Mouse (Mus musculus) heart, adult 8-10 months (tissue): Measurements from ENCODE around the gene Topaz1. TPM values are rescaled to one million over a fixed set of nuclear protein-coding genes. Genes with fewer than 3 reads are reported as not detected.
A peak's percentile ranks its signal among the peaks of the same experiment; 100 is the strongest.

ENCODE experiments used
- DNase-seq: peaks from one replicate; pipeline ENCODE4 v3.0.0; 2022; ENCODE audit warnings: low spot score
- total RNA-seq, 4 experiments: library from RNA; stranded (reverse); gene quantifications; 2 replicates each; pipeline ENCODE4 v1.2.4; 2022

The Topaz1 gene
- not detected for total RNA-seq

DNA sequence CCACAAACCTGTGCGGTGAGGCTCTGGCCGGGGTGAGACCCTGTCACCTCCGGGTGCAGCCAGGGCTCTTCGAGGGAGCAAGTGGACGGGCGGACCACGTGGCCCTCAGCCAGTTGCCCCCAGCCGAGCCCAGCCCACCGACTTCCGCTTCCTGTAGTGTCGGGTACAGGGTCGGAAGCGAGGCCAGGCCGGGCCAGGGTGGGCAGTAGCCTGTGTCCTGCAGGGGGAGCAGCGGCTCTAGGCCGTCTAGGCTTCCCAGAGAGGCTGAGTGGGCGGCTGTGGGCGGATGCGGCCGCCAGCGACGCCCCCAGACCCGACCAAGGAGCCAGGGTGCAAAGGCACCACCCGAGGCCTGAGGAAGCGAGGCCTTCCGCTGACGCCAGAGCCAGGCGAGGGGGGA is at the start of gene Topaz1:
Topaz1 (plus strand) TSS at position 287 of the 400 bp plus-strand sequence.
- no peak for DNase-seq

DNA sequence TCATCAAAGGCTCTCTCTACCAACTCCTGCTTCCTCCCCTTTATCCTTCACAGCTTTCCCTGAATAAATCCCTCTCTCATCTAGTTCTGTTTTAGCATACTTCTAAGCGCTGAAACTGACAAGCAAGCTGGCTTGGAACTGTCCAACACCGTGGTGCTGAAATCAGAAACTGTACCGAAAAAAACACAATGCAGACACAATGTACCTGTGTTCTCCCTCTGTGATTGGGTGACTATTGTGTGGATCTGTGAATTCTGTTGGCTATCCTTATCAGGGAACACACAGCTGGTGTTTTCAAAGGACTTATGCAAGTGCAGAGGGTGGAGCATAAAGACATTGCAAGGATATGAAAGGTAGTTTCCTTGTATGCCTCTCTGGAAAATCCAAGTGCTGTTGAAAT is 45.3 kb upstream of the Topaz1 start:
- DNase-seq = no peak

GRCm38 (mm10) chr9:122713836-122714235 is 33.3 kb upstream of the Topaz1 start:
- no peak for DNase-seq

DNA sequence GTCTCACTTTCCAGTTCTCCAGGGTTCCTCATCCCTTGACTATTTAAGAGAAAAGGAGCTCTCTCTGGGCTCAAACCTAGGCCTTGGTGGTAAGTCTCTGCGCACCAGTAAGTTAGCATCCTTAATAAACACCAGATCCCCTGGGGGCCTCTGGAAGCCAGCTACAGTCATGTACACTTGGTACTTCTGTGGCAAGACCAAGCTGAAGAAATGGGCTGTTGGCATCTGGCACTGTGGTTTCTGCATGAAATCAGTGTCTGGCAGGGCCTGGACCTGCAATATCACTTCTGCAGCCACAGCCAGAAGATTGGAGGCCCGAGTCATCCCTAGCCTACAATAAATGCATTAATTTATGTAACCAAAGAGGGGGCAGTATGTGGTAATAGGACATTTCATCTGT is 32.1 kb upstream of the Topaz1 start:
- DNase-seq = no peak

DNA sequence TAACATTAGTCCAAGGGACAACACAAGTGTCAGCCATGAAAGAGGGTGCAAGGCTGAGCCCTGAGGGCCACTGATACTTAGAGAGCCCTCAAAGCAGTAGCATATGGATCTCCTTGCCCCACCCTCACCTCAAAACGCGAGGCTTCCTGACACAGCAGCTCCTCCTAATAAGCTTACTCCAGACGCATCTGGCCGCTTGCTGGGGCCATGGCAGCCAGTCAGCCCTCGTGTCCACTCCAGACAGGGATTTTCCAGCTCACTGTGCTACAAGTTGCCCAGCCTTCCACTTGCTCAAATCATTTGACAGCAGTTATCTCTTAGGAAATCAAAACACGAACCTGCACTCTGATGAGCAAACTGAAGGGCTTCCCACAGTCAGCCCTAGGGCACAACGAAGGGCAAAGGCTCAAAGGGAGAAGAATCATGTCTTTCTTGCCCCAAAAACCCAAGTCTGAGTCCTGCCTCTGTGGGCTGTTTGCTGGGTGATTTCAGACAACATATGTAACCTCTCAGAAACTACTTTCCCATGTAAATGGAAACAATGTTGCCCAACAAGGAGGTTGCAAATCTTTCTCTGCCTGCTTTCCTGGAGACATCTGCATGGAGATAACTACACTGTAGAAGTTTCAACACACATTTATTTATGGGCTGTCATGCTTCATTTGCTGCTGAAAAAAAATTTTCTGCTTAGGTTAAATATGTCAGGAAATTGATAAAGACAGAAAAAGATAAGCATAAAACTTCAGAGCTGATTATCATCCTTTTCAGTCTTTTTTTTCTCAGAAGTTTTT is 30.8 kb upstream of the Topaz1 start:
- no peak for DNase-seq

DNA sequence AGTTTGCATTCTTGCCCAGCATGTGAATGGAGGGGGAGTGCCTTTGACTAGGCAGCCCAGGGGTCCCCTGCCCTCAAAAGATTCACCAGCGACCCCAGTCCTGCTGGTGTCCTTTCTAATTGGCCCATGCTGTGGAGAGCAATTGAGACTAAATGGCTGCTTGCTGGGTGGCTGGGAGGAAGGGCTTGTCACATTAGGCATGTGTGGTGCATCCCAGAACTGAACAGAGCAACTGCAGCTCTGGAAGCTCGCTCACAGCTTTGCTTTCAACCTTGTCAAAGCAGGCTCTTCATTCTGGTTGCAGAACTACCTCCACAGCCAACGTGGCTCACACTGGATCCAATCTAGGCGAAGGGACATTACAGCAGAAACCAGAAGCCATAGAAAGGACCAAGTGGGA is 24.9 kb upstream of the Topaz1 start:
- DNase-seq = no peak

GRCm38 (mm10) chr9:122725046-122725765 is 21.9 kb upstream of the Topaz1 start:
- DNase-seq = no peak

DNA sequence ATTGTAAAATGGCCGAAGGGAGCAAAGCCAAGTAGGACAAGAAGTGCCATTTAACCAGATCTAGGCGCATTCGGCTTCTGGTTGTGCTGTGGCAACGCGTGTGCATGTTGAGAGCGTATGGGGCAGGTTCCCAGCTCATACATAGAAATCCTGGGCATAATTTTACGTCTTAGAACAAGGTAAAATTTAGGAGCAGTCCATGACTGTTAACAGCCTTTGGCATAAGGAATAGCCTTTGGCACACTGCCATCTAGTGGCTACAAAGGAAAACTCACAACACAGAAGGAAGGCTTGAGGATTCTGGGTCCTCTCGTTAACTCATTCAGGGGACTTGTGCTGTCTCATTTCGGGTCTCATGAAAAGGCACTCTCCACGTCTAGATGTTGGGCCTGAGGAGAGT is 17.6 kb upstream of the Topaz1 start:
- DNase-seq = peak; percentile 16

GRCm38 (mm10) chr9:122732126-122732810 is 14.9 kb upstream of the Topaz1 start:
- no peak for DNase-seq

- DNase-seq = no peak
These were observed 13.9 kb upstream of the Topaz1 start for GRCm38 (mm10) chr9:122733222-122733621.

DNA sequence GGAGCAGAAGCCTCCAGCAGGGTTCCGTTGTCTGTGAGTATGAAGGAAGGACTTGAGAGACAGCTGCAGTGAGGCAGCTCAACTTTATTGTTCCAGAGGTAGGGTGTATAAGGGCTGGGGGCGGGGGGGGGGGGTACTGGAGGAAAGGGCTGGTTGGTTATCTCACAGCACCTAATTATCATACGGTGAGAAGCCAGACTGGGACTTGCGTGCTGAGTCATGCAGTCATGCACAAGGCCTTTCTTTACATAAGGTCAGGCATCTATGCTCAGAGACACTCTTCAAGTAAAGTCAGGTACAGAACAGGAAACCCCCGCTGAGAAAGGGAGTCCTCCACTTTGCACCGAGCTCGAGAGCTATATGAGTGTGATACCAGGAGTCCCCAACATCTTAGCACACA is 12.2 kb upstream of the Topaz1 start:
- DNase-seq = no peak

DNA sequence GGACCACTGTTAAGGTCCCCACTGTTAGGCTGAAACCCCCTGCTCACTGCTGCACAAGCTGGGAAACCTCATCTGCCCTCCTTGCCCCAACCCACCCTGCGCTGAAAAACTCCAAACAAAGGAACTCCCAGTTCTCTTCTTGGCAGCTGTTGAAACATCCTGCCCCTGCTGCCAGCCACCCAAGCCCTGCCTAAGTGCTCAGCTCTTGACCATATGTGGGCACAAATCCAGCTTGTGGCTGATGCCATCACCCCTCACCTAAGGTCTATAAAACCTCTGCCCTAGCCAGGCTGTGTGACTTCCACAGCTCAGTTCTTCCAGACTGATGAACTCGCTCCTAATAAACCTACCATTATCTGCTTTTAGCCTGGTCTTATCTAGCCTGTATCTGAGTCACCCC is 11.1 kb upstream of the Topaz1 start:
- no peak for DNase-seq

DNA sequence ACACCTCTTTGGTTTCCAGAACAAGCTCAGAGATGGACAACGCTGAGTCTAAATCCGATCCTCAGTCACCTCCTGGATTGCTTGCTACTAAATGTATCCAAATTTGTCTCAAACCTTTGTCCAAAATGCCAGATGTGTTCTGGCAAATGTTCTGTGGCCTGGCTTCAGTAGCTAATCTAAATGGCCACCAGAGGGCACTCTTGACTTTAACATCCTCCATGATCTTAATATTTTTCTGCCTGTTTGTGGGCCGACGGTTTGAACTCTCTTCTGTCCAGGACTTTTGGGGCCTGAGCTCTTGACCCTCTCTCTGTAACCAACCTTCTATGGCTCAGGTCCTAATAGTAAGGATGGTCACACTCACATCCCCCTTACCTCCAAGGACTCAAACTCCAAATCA is 10.4 kb upstream of the Topaz1 start:
- DNase-seq = peak; percentile 46

GRCm38 (mm10) chr9:122745879-122746278 is 1.3 kb upstream of the Topaz1 start:
- DNase-seq = no peak

DNA sequence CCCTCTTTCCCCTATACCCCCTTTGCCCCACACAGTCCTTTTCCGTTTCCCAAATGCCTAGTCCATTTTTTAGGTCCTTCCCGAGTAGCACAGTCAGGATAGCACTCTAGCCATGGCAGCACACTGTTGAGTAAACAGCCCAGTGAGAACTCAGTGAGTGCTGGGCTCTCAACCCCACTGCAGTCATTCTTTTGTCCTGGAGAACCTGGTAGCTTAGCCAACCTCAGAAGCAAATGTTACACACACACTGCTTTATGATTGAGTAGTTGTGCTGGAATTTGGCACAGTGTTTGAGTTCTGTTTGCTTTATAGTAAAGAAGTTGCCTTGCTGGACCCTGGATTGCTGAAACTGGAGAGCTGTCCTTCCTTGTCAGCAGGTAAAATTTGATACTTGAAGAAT is 10.5 kb downstream of the Topaz1 start:
- no peak for DNase-seq

- no peak for DNase-seq
These were observed 13.0 kb downstream of the Topaz1 start for GRCm38 (mm10) chr9:122760111-122760510.

GRCm38 (mm10) chr9:122785231-122785630 is 38.1 kb downstream of the Topaz1 start:
- DNase-seq = no peak

GRCm38 (mm10) chr9:122786534-122786933 is 39.4 kb downstream of the Topaz1 start:
- no peak for DNase-seq

GRCm38 (mm10) chr9:122805053-122805844 is 58.1 kb downstream of the Topaz1 start, which contains the start of gene Tcaim:
Gene Tcaim (plus strand): TSS chr9:122805539.
- DNase-seq = peak; percentile 91

DNA sequence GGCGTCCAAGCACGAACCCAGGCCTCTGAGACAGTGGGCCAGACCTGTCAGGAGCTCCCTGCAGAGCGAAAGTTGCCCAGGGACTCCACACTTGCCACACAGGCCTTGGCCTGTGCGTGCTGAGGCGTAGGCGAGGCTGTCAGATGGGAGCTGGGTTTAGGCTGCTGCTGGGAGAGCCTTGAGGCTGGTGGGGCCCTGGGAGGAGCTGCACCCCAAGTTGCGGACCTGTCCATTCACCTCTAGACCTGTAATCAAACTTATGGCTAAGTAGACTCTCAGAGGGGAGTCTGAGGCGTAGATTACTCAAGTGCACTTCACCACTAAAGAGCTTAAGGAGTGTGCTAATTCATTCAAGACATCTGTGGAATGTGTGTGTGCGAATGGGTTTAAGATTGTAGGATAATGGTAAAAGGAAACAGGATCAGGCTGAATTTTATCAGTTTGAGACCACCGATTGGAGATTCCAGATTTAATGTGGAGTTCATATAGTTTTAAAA is 58.7 kb downstream of the Topaz1 start:
- DNase-seq = no peak

GRCm38 (mm10) chr9:122807186-122807585 is 60.0 kb downstream of the Topaz1 start:
- DNase-seq = no peak
